Mouse (Mus musculus) intestine, embryonic 16.5 days (tissue): ENCODE measurements around the gene Gm27021. TPM values are rescaled to one million over a fixed set of nuclear protein-coding genes. Genes with fewer than 3 reads are reported as not detected.

Experiments used
- ATAC-seq: fragments of 200-750 bp; cut with Nextera tagmentation; 2 replicates; pipeline ENCODE4 v1.8.0; 2017; ENCODE audit warnings: moderate TSS enrichment, moderate library complexity
- H3K27ac ChIP-seq: fragments of 300-500 bp; sonication (generic); 2 replicates; pipeline ENCODE4 v1.5.1; 2014; ENCODE audit warnings: mild to moderate bottlenecking, low read length
- H3K27me3 ChIP-seq: fragments of 300-500 bp; sonication (generic); replicated peaks from 2 replicates; pipeline ENCODE4 v1.6.1; 2014; ENCODE audit warnings: low read length, control low read depth, mixed read lengths; ENCODE audit not compliant: control insufficient read depth, insufficient read depth
- H3K36me3 ChIP-seq: fragments of 300-500 bp; sonication (generic); 2 replicates; pipeline ENCODE4 v1.6.1; 2014; ENCODE audit warnings: low read length, control low read depth; ENCODE audit not compliant: control insufficient read depth, insufficient read depth
- H3K4me1 ChIP-seq: fragments of 300-500 bp; sonication (generic); 2 replicates; pipeline ENCODE4 v1.6.1; 2014; ENCODE audit warnings: low read length, control low read depth, mixed read lengths; ENCODE audit not compliant: control insufficient read depth, insufficient read depth
- H3K4me2 ChIP-seq: fragments of 300-500 bp; sonication (generic); 2 replicates; pipeline ENCODE4 v1.6.1; 2014; ENCODE audit warnings: low read depth, low read length, control low read depth
- H3K4me3 ChIP-seq: fragments of 300-500 bp; sonication (generic); 2 replicates; pipeline ENCODE4 v1.5.1; 2014; ENCODE audit warnings: mild to moderate bottlenecking, low read length
- H3K9ac ChIP-seq: fragments of 300-500 bp; sonication (generic); 2 replicates; pipeline ENCODE4 v1.6.1; 2014; ENCODE audit warnings: low read depth, low read length
- H3K9me3 ChIP-seq: fragments of 300-500 bp; sonication (generic); 2 replicates; pipeline ENCODE4 v1.6.1; 2016; ENCODE audit warnings: low read length, control low read depth; ENCODE audit not compliant: control insufficient read depth
- WGBS: fragments of 180-500 bp; shearing (Covaris S2); extraction: QIAGEN DNeasy Blood & Tissue Kit; methylation state at CpG from one replicate; pipeline ENCODE4 v1.1.7; 2014; 5-methylcytosine and 5-hydroxymethylcytosine counted together
- polyA plus RNA-seq: library from polyadenylated mRNA; unstranded; fragments of >200 nt; fragmentation: Nextera tagmentation; extraction: Ambion mirVana; gene quantifications from 2 replicates; pipeline ENCODE4 v1.2.1, GENCODE M21; 2015

Gene Gm27021
- polyA plus RNA-seq, 1 experiment from 2014 or later, result 1.5 TPM

GRCm38 (mm10) chr8:120665726-120666455 lies 2.0 kb downstream of the Gm27021 start:
- no peak for ATAC-seq

GRCm38 (mm10) chr8:120664566-120664965 lies 3.3 kb downstream of the Gm27021 start:
- no peaks in the 10 kb centered on the region for H3K36me3 ChIP-seq
- no peaks in the 10 kb centered on the region for H3K27me3 ChIP-seq
- no peak overlapping the region for H3K9ac ChIP-seq
- no peak for ATAC-seq
- peaks cover 22% of the 10 kb centered on the region for H3K4me1 ChIP-seq
- H3K4me3 ChIP-seq, result no peak overlapping the region
- H3K27ac ChIP-seq, result no peak overlapping the region
- no peaks in the 10 kb centered on the region for H3K9me3 ChIP-seq
- 86% methylated on average over 6 of the region's 6 CpGs for WGBS
- H3K4me2 ChIP-seq, result no peak overlapping the region

More at GRCm38 (mm10) chr8:120665726-120666455, 2.0 kb downstream of the Gm27021 start:
- Histone ChIP-seq H3K27ac (no peak overlapping the region), H3K4me3 (peak overlapping the region; percentile 82; the same call in 1 of the 2 replicates), H3K27me3 (no peaks in the 10 kb centered on the region), H3K9ac (0 out of 2 replicates have a peak overlapping the region, but pooled peaks have one; percentile 89), H3K4me2 (peak overlapping the region; percentile 80), H3K9me3 (no peaks in the 10 kb centered on the region), H3K4me1 (peaks cover 28% of the 10 kb centered on the region), H3K36me3 (peaks cover 8% of the 10 kb centered on the region)
- WGBS, result 75% methylated on average over 3 of the region's 3 CpGs

- no peak overlapping the region for H3K27ac ChIP-seq
- 87% methylated on average over 8 of the region's 8 CpGs for WGBS
- ATAC-seq, result no peak
- H3K4me3 ChIP-seq, result no peak overlapping the region
- H3K4me2 ChIP-seq, result no peak overlapping the region
- peaks cover 3% of the 10 kb centered on the region for H3K36me3 ChIP-seq
- no peaks in the 10 kb centered on the region for H3K27me3 ChIP-seq
- H3K9ac ChIP-seq, result no peak overlapping the region
- H3K9me3 ChIP-seq, result no peaks in the 10 kb centered on the region
- H3K4me1 ChIP-seq, result peaks cover 5% of the 10 kb centered on the region; the same call in 1 of the 2 replicates
Measured at GRCm38 (mm10) chr8:120657415-120657814, 10.5 kb downstream of the Gm27021 start.

GRCm38 (mm10) chr8:120656322-120657052 lies 11.4 kb downstream of the Gm27021 start:
- Histone ChIP-seq H3K36me3 (peaks cover 3% of the 10 kb centered on the region), H3K27me3 (no peaks in the 10 kb centered on the region), H3K4me1 (peaks cover 5% of the 10 kb centered on the region; the same call in 1 of the 2 replicates), H3K4me3 (no peak overlapping the region), H3K4me2 (no peak overlapping the region), H3K9ac (no peak overlapping the region), H3K9me3 (no peaks in the 10 kb centered on the region), H3K27ac (peak overlapping the region; percentile 26; the same call in 1 of the 2 replicates)
- 77% methylated on average over 7 of the region's 7 CpGs for WGBS
- peak; percentile 78 for ATAC-seq

- H3K27ac ChIP-seq, result no peak within 1 kb of the TSS
- H3K4me2 ChIP-seq, result no peak within 1 kb of the TSS
- no peak for ATAC-seq
- no peak within 1 kb of the TSS for H3K9ac ChIP-seq
- no peak within 1 kb of the TSS for H3K4me3 ChIP-seq
- H3K4me1 ChIP-seq, result no peaks in the 10 kb centered on the region
- no peaks in the 10 kb centered on the region for H3K9me3 ChIP-seq
- WGBS, result 58% methylated on average over 7 of the region's 7 CpGs
- H3K27me3 ChIP-seq, result no peaks in the 10 kb centered on the region
- no peaks in the 10 kb centered on the region for H3K36me3 ChIP-seq
Measured at GRCm38 (mm10) chr8:120647532-120647931, 20.3 kb downstream of the Gm27021 start, which contains the start of gene 1190005I06Rik. TSS of gene 1190005I06Rik (minus strand) at chr8:120647632.

GRCm38 (mm10) chr8:120644663-120645062 lies 23.2 kb downstream of the Gm27021 start:
- H3K27ac ChIP-seq, result no peak overlapping the region
- no peak overlapping the region for H3K4me2 ChIP-seq
- H3K9me3 ChIP-seq, result no peaks in the 10 kb centered on the region
- H3K4me1 ChIP-seq, result no peaks in the 10 kb centered on the region
- H3K27me3 ChIP-seq, result no peaks in the 10 kb centered on the region
- no peaks in the 10 kb centered on the region for H3K36me3 ChIP-seq
- H3K4me3 ChIP-seq, result no peak overlapping the region
- no peak overlapping the region for H3K9ac ChIP-seq
- peak; percentile 22; the same call in 1 of the 2 replicates for ATAC-seq
- WGBS, result 71% methylated on average over 7 of the region's 7 CpGs

- 80% methylated on average over 10 of the region's 10 CpGs for WGBS
- ATAC-seq, result no peak
- no peak overlapping the region for H3K9ac ChIP-seq
- no peak overlapping the region for H3K27ac ChIP-seq
- no peaks in the 10 kb centered on the region for H3K4me1 ChIP-seq
- H3K36me3 ChIP-seq, result no peaks in the 10 kb centered on the region
- H3K4me3 ChIP-seq, result no peak overlapping the region
- H3K4me2 ChIP-seq, result no peak overlapping the region
- H3K9me3 ChIP-seq, result no peaks in the 10 kb centered on the region
- H3K27me3 ChIP-seq, result no peaks in the 10 kb centered on the region
Measured at GRCm38 (mm10) chr8:120642031-120642662, 25.7 kb downstream of the Gm27021 start.

- ATAC-seq, result peak; percentile 43; the same call in 1 of the 2 replicates
- no peaks in the 10 kb centered on the region for H3K4me1 ChIP-seq
- H3K9ac ChIP-seq, result no peak overlapping the region
- H3K36me3 ChIP-seq, result no peaks in the 10 kb centered on the region
- 29% methylated on average over 8 of the region's 8 CpGs for WGBS
- H3K27ac ChIP-seq, result no peak overlapping the region
- no peaks in the 10 kb centered on the region for H3K9me3 ChIP-seq
- H3K27me3 ChIP-seq, result no peaks in the 10 kb centered on the region
- H3K4me2 ChIP-seq, result no peak overlapping the region
- H3K4me3 ChIP-seq, result no peak overlapping the region
Measured at GRCm38 (mm10) chr8:120641245-120641644, 26.6 kb downstream of the Gm27021 start.

- H3K9me3 ChIP-seq, result 0 out of 2 replicates have a peak, but pooled peaks cover 4% of the 10 kb centered on the region
- no peaks in the 10 kb centered on the region for H3K36me3 ChIP-seq
- H3K4me3 ChIP-seq, result peak overlapping the region; percentile 71
- peaks cover 8% of the 10 kb centered on the region for H3K4me1 ChIP-seq
- H3K27ac ChIP-seq, result no peak overlapping the region
- H3K4me2 ChIP-seq, result peak overlapping the region; percentile 100
- H3K9ac ChIP-seq, result peak overlapping the region; percentile 72
- WGBS, result under 1% methylated on average over 37 of the region's 42 CpGs
- peak; percentile 82 for ATAC-seq
- H3K27me3 ChIP-seq, result peaks cover 5% of the 10 kb centered on the region; the same call in 1 of the 2 replicates
Measured at GRCm38 (mm10) chr8:120634329-120634839, 33.5 kb downstream of the Gm27021 start.
